Mouse (Mus musculus) thymus, adult 2 months (tissue): ENCODE data around the gene Mpp2.

Experiments
- CTCF ChIP-seq: fragments of 200-500 bp; IDR thresholded peaks from 2 replicates; pipeline ENCODE4 v1.5.1; 2012; ENCODE audit warnings: mild to moderate bottlenecking, control low read depth, low read length, moderate library complexity, borderline replicate concordance; ENCODE audit not compliant: control insufficient read depth, poor library complexity, insufficient read depth; ENCODE audit errors: extremely low read depth
- POLR2A ChIP-seq: fragments of 200-500 bp; IDR thresholded peaks from 2 replicates; pipeline ENCODE4 v1.6.1; 2012; ENCODE audit warnings: mild to moderate bottlenecking, low read length, control low read depth, moderate library complexity; ENCODE audit not compliant: control insufficient read depth, poor library complexity, insufficient read depth; ENCODE audit errors: extremely low read depth

GRCm38 (mm10) chr11:102040646-102041045, 47.7 kb downstream of the Mpp2 start:
- TF ChIP-seq POLR2A, result no peak
- TF ChIP-seq CTCF, result no peak
